Mouse (Mus musculus) gastrocnemius, postnatal 36 days (tissue): ENCODE measurements around the gene Tmem233. TPM values are rescaled to one million over a fixed set of nuclear protein-coding genes. Genes with fewer than 3 reads are reported as not detected.

Experiments used
- DNase-seq, 2 experiments: peaks; one replicate each; pipeline ENCODE4 v3.0.0; 2022
- intact Hi-C: fragments of 180-260 bp; cut with DNase I; formaldehyde crosslinking; loops from one replicate; pipeline ENCODE4 v1.15.1; 2025
- long read RNA-seq, 2 experiments: library from polyadenylated mRNA; stranded (forward); transcript quantifications; one replicate each; pipeline ENCODE4 v2.0.0; 2021
- total RNA-seq, 2 experiments: library from RNA; stranded (reverse); gene quantifications; 2 replicates each; pipeline ENCODE4 v1.2.3; 2021

The Tmem233 gene
- total RNA-seq, result 100 to 1,000 TPM; 103 to 120 TPM
- long read RNA-seq, experiment 1, partial matches to known transcripts, result 1 of 38 reads
- long read RNA-seq, experiment 1, other reads (novel, unspliced or antisense), result 33 of 38 reads
- long read RNA-seq, experiment 2, partial matches to known transcripts, result 3 of 37 reads
- long read RNA-seq, experiment 2, other reads (novel, unspliced or antisense), result 31 of 37 reads

DNA sequence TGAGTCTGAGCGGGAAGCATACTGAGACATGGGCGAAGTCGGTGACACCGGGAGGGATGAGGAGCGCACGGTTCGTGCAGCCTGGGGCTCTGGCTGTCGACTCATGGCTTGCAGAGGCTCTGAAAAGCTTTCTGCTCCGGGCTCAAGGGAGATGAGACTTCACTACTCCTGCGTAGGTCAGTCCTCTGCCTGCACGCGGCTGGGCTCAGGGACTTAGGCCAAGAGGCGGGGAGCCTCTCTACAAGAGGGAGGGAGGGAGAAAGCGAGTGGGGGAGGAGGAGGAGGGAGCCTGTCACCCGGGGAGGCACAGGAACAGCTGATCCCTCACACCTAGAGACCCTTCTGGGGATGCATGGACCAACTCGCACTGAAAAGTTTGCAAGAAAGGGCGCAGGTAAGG lies at the start of gene Tmem233:
Gene Tmem233 (minus strand): TSS at position 164 of the 400 bp plus-strand sequence.
- DNase-seq, result peak; percentile 50 to 64
- intact Hi-C loops, result no loop called here

GRCm38 (mm10) chr5:116123344-116123743 lies 40.3 kb upstream of the Tmem233 start:
- intact Hi-C loops, result loop anchor here (5.0 kb wide), 1 partner anchor 89 kb away; no protein-coding TSS in a partner anchor
- peak; percentile 44 to 56 for DNase-seq

GRCm38 (mm10) chr5:116116567-116116966 lies 33.5 kb upstream of the Tmem233 start:
- DNase-seq, result peak; percentile 17 to 37
- intact Hi-C loops, result no loop called here

GRCm38 (mm10) chr5:116116110-116116509 lies 33.1 kb upstream of the Tmem233 start:
- no peak for DNase-seq
- intact Hi-C loops, result no loop called here

DNA sequence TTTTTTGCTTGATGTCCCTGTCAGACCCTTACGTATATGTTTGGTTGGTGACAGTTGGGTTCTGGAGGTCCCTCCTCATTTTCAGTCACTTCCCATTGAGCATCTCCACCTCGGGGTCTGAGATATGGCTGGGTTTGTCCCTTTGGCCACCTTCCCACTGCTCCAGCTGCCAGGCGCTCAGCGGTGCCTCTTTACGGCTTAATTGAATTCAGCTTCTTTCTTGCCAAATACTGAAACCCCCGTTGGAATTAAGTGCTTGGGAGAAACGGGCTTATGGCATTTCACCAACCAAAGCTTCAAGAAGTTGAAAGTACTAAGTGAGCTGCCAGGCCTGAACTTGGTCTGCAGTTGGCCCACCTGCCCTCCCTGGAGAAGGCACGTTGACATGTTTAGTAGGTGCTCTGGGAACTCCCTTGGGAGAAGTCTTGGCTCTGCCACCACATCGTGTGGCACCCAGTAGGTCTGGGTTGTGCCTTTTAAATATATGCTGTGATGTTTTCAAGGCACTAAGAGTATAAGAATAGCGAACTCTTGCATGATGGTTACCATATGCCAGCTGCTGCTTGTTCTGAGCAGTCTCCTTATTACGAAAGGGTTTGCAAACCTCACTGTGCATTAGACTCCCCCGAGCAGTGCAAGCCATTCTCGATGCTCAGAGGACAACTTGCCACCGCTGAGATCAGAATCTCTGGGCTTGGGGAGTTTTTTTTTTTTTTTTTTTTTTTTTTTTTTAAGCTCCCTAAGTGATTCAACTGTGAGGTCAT lies 32.2 kb upstream of the Tmem233 start:
- intact Hi-C loops, result no loop called here
- DNase-seq, result no peak

GRCm38 (mm10) chr5:116108651-116109050 lies 25.6 kb upstream of the Tmem233 start:
- intact Hi-C loops, result no loop called here

DNA sequence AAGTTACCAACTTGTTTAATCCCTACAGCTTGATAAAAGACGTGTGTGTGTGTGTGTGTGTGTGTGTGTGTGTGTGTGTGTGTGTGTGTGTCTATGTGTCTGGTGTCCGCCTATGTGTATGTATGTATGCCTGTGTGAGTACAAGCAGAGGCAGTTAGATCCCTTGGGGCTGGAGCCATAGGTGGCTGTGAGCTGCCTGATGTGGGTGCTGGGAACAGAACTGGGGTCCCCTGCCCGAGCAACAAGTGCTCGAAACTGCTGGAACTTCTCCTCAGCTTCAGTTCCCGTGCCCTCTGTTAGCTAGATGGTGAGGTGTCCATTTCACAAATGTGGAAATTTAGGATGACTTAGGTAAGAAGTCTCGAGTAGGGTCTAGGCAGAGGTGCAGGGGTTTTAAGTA lies 1.2 kb upstream of the Tmem233 start:
- no peak for DNase-seq
- intact Hi-C loops, result no loop called here

More at GRCm38 (mm10) chr5:116108651-116109050, 25.6 kb upstream of the Tmem233 start:
- DNase-seq, result no peak

DNA sequence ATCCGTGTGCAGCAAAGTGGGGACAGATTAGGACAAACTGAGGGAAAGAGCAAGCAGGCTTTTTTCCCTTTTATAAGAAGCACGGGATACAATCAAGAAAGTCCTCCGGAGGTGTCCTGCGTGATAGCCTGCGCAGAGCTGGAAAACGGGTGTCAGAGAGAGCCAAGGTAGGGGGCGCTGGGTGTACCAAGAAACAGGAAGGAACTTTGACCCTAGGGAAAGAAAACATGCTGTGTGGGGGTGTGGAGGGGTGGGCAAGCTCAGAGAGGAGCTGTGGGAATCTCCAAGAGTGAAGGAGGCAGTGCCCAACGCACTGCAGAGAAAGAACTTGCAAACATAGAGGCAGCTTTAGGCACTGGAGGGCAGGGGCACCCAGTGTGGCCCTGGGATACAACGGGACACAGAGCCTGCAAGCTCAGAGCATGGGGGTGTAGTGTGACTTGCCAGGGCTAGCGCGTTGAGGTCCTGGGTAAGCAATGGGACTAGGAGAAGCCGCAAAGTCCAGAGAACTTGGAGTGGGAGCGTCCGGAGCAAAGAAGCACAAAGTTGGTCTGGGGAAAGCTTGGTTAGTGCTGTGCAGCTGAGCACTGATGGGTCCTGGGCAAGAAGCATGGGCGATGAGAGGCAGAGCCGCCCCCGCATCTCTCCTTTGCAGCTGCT lies 673 bp downstream of the Tmem233 start:
- DNase-seq, result peak in 1 of 2 experiments; percentile 17
- intact Hi-C loops, result no loop called here

DNA sequence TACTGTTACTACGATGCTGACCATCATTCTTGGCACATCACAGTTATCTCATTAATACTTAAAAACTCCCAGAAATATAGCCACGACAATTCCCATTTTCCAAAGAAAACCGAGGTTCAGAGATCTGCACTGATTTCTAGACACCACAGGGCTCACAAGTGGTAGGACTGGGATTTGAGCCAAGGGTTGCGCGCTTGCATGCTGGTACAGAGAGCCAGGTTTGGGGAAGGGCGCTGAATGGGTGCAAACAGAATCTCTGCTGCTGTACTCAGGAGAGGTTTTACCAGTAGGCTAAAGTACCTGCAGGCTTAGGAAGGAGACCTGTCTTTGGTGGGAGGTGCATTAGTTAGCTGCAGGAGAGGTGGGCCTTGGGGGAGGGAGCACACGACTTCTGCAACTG lies 1.4 kb downstream of the Tmem233 start:
- peak; percentile 13 to 26 for DNase-seq
- intact Hi-C loops, result loop anchor here (2.0 kb wide), 1 partner anchor 43 kb away; no protein-coding TSS in a partner anchor

- DNase-seq, result peak; percentile 11 to 18
- intact Hi-C loops, result loop anchor here (2.0 kb wide), 1 partner anchor 42 kb away; no protein-coding TSS in a partner anchor
Observed at GRCm38 (mm10) chr5:116080736-116081135, 2.3 kb downstream of the Tmem233 start.

DNA sequence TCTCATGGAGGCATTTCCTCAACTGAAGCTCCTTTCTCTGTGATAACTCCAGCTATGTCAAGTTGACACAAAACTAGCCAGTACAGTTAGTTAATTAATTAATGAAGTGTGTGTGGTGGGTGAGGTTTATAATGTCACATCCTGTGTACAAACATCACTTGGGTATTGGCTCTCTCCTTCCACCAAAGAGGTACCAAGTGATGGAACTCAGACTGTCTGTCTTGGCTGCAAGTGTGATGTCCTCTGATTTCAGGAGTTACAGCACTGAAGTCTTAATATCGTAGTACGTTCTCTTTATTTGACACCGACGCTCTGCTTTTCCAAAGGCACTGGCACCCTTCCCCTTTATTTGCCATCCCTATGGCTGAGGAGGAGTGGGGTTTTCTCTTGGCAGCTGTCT lies 13.4 kb downstream of the Tmem233 start:
- no peak for DNase-seq
- intact Hi-C loops, result no loop called here

DNA sequence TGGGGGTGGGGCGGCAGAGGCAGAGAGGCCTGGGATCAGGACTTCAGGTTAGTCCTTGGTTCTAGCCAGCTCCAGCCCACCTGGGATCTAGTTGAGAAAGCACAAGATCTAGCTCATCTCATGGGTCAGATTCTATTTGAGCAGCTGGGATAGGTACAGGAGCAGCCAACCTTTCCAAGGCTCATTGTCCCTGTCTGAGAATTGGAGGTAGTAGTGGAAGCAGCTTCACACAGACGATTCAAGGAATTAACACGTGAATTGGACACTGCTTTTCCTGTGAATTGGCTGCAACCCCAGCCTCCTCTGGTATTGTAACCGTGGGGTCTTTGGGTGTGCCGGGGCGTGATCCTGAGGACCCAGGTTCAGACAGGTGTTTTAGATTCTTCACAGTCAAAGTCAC lies 30.2 kb downstream of the Tmem233 start:
- intact Hi-C loops, result no loop called here
- DNase-seq, result no peak

GRCm38 (mm10) chr5:116052171-116052570 lies 30.9 kb downstream of the Tmem233 start:
- intact Hi-C loops, result no loop called here
- no peak for DNase-seq

DNA sequence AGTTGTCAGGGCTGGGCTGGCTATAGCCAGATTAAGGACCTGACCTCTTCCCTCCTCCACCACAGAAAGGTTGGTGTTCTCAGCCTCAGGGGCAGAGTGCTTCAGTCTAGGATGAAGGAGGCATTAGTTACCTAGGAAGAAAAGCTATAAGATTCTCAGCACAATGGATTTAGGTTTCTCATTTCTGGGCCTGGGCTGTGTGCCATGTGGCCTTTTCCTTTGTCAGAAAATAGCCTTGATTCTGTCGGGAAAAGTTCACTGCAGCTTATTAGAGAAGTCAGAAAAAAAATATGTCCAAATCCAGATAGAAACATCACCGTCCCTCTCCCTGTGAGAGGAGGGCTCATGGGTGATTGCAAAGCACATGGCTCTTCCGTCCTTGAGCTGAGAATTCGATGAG lies 33.2 kb downstream of the Tmem233 start:
- intact Hi-C loops, result no loop called here
- no peak for DNase-seq

- DNase-seq, result no peak
- intact Hi-C loops, result no loop called here
Observed at GRCm38 (mm10) chr5:116048321-116048720, 34.7 kb downstream of the Tmem233 start.

- intact Hi-C loops, result no loop called here
- DNase-seq, result no peak
Observed at GRCm38 (mm10) chr5:116046246-116046645, 36.8 kb downstream of the Tmem233 start.

DNA sequence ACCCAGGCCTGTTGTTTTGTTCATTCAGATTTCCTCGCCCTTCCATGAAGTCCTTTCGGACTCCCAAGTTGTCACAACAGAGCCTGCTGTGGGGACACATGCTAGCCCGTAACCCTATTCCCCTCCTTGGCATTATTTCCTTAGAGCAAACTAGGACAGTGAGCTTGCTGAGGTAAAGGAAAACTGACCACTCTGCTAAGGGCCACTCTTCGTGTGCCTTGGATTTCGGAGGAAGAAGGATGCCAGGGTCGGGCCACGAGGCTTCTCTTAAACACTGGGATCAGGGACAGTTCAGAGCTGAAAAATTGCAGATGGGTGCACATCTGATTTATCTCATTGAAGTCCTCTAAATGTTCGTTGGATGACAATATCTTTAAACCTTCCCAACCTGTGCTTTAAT lies 37.5 kb downstream of the Tmem233 start:
- DNase-seq, result no peak
- intact Hi-C loops, result no loop called here

GRCm38 (mm10) chr5:116042241-116042640 lies 40.8 kb downstream of the Tmem233 start:
- intact Hi-C loops, result no loop called here
- no peak for DNase-seq

DNA sequence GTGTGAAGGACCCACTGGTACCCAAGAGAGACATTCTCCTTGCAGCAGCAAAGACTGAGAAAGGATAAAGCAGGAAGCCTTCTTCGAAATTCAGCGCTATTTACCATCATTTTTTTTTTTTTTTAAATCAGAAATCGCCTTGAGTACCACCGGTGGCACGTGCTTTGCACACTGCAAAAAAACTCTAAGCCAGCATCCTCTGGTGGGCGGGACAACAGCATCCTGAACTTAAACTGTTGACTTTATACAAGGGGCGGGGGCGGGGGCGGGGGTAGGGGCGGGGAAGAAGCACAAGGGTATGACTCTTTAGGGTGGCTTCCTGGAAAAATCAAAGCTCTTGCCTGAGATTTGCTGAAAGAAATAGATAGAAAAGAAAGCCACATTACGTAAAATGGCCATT lies 43.3 kb downstream of the Tmem233 start:
- intact Hi-C loops, result loop anchor here (2.0 kb wide), 1 partner anchor 41 kb away; no protein-coding TSS in a partner anchor
- no peak for DNase-seq

- intact Hi-C loops, result loop anchor here (2.0 kb wide), 2 partner anchors 43 to 385 kb away; partner anchors contain the start of gene Hspb8
- DNase-seq, result no peak
Observed at GRCm38 (mm10) chr5:116037731-116038130, 45.3 kb downstream of the Tmem233 start.

- DNase-seq, result peak; percentile 49
- intact Hi-C loops, result loop anchor here (2.0 kb wide), 1 partner anchor 386 kb away; the partner anchor contains the start of gene Hspb8
Observed at GRCm38 (mm10) chr5:116036465-116036864, 46.6 kb downstream of the Tmem233 start.
